Mouse (Mus musculus) brain, embryonic 14.5 days (tissue): ENCODE results near the gene Erg.

Source experiments
- CTCF ChIP-seq: fragments of 200-500 bp; IDR thresholded peaks from 2 replicates; pipeline ENCODE4 v1.5.1; 2012; ENCODE audit warnings: inconsistent platforms, mild to moderate bottlenecking, moderate library complexity, borderline replicate concordance; ENCODE audit not compliant: insufficient read depth, insufficient read length; ENCODE audit errors: extremely low read depth
- POLR2A ChIP-seq: fragments of 200-500 bp; IDR thresholded peaks from 2 replicates; pipeline ENCODE4 v1.6.1; 2012; ENCODE audit warnings: mild to moderate bottlenecking, inconsistent platforms, borderline replicate concordance; ENCODE audit not compliant: poor library complexity, insufficient read depth, insufficient read length, severe bottlenecking; ENCODE audit errors: extremely low read depth

DNA sequence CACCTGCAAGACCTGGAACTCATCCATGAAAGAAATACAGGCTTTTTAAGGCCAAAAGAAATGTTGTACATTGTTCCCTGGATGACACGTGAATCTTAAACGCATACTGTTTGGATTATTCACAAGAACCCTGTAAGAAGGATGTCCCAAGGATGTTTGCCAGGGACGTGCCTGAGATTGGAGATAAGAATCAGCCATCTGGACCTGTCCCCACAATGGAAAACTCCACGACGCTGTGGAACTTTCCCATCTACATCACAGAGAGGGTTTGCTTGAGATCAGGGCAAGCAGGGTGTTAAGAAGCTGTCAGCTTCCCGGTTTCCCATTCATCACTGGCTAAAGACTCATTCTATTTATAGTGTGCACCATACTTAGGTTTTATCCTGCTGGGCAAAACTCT, 122.6 kb downstream of the Erg start:
- TF ChIP-seq POLR2A = no peak
- TF ChIP-seq CTCF = no peak
